Mouse (Mus musculus) cerebellum, adult 2 months (tissue): ENCODE measurements around the gene Dstyk.

Experiments used
- CTCF ChIP-seq: fragments of 200-500 bp; IDR thresholded peaks from 2 replicates; pipeline ENCODE4 v1.5.1; 2011; ENCODE audit warnings: low read depth, mild to moderate bottlenecking, control low read depth, low read length, moderate library complexity, borderline replicate concordance; ENCODE audit not compliant: insufficient read depth
- POLR2A ChIP-seq: fragments of 200-500 bp; IDR thresholded peaks from 2 replicates; pipeline ENCODE4 v1.6.1; 2011; ENCODE audit warnings: low read length, control low read depth, borderline replicate concordance; ENCODE audit not compliant: insufficient read depth

DNA sequence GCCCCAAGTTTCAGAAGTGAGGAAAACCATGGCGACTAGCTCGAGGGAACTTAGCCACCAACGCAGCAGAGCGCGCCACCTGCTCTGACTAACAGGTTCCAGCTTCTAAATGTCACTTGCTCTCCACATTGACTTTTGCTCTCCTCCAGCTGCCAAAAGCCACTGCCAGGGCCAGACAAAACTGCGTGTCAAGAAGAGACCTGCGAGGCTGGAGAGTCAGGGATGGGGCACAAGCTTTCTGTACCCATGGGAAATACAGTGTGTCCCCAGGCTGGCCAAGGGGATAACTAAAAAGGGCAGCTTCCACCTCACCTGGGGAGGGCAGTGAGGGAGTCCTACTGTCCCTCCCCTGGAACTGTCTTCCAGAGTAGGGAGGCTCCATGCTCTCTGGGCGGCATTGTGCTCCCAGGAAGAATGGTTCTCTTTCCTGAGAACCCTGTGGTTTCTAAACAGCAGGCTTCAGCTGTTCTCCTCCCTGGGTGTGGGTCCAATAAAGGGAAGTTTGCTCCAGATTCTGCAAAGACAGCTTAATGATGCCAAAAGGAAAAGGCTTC is 33.3 kb upstream of the Dstyk start:
- no peak for TF ChIP-seq POLR2A
- TF ChIP-seq CTCF: no peak
